Mouse (Mus musculus): Measurements from ENCODE around the gene Tpra1. TPM values are rescaled to one million over a fixed set of nuclear protein-coding genes. Genes with fewer than 3 reads are reported as not detected.

Tpra1 gene
- polyA plus RNA-seq, 1 experiment: 163 TPM

- no peak for TF ChIP-seq CTCF (IDR thresholded peaks at IDR 0.05; ENCODE audit: extremely low read depth, insufficient read depth, insufficient read length, insufficient replicate concordance)
- TF ChIP-seq POLR2A (IDR thresholded peaks at IDR 0.05; ENCODE audit: low read depth, low read length): no peak
- 19% methylated on average over 5 of the region's 5 CpGs for WGBS
- H3K4me3 ChIP-seq (ENCODE audit: extremely low read depth, insufficient read depth, insufficient read length): no peak overlapping the region
- H3K4me1 ChIP-seq (ENCODE audit: control insufficient read depth, insufficient read depth, insufficient read length): no peaks in the 10 kb centered on the region
- H3K27ac ChIP-seq (ENCODE audit: insufficient read depth, low read length): no peak overlapping the region
- no peaks in the 10 kb centered on the region for H3K36me3 ChIP-seq (ENCODE audit: control insufficient read depth, insufficient read depth, low read length)
- no peak for DNase-seq (ENCODE audit: low read depth in 1 of 2, low spot score in 2 of 2)
- no peaks in the 10 kb centered on the region for H3K27me3 ChIP-seq (ENCODE audit: control insufficient read depth, insufficient read depth, low read length)
Observed at GRCm38 (mm10) chr6:88924502-88925275, 22.6 kb downstream of the Tpra1 start.

DNA sequence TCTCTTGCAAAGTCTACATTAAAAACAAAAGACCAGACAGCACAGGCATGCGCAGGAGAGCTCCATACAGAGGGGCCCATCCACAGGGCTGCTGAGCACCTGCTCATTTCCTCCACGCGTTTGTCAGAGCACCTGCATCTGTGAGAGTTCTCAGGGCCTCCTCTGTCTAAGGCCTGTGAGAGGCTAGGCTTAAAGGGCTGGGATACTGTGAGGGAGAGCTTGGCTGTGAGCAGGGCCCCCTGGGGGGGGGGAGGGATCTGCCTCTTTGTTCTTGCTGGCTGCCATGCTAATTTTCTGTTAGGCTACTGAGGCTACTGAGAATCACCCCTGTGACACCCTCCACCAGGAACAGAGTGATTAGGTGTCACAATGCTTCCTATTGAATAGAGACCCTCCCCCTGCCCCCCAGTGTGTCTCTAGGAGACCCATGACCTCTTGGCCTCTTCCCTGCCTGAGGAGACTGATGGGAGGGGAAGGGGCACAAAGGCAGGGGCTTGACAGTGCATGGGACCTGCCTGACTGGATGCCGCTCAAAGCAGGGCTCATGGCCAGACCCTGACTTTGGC is 23.7 kb downstream of the Tpra1 start:
- DNase-seq (ENCODE audit: low read depth in 1 of 2, low spot score in 2 of 2): no peak
- Histone ChIP-seq H3K27ac (ENCODE audit: insufficient read depth, low read length) (no peak overlapping the region), H3K36me3 (ENCODE audit: control insufficient read depth, insufficient read depth, low read length) (no peaks in the 10 kb centered on the region), H3K4me1 (ENCODE audit: control insufficient read depth, insufficient read depth, insufficient read length) (no peaks in the 10 kb centered on the region), H3K27me3 (ENCODE audit: control insufficient read depth, insufficient read depth, low read length) (no peaks in the 10 kb centered on the region), H3K4me3 (ENCODE audit: extremely low read depth, insufficient read depth, insufficient read length) (no peak overlapping the region)
- TF ChIP-seq POLR2A (IDR thresholded peaks at IDR 0.05; ENCODE audit: low read depth, low read length) (no peak), CTCF (IDR thresholded peaks at IDR 0.05; ENCODE audit: extremely low read depth, insufficient read depth, insufficient read length, insufficient replicate concordance) (no peak)
- WGBS: 59% methylated on average over 4 of the region's 4 CpGs

GRCm38 (mm10) chr6:88926870-88927269 is 24.8 kb downstream of the Tpra1 start:
- DNase-seq (ENCODE audit: low read depth in 1 of 2, low spot score in 2 of 2): no peak
- Histone ChIP-seq H3K4me3 (ENCODE audit: extremely low read depth, insufficient read depth, insufficient read length) (no peak overlapping the region), H3K27ac (ENCODE audit: insufficient read depth, low read length) (no peak overlapping the region; the same call in 1 of the 2 replicates), H3K27me3 (ENCODE audit: control insufficient read depth, insufficient read depth, low read length) (no peaks in the 10 kb centered on the region), H3K36me3 (ENCODE audit: control insufficient read depth, insufficient read depth, low read length) (no peaks in the 10 kb centered on the region), H3K4me1 (ENCODE audit: control insufficient read depth, insufficient read depth, insufficient read length) (no peaks in the 10 kb centered on the region)
- TF ChIP-seq CTCF (IDR thresholded peaks at IDR 0.05; ENCODE audit: extremely low read depth, insufficient read depth, insufficient read length, insufficient replicate concordance) (0 out of 2 replicates have a peak, but pooled peaks have one; percentile 1), POLR2A (IDR thresholded peaks at IDR 0.05; ENCODE audit: low read depth, low read length) (no peak)
- WGBS: 27% methylated on average over 3 of the region's 3 CpGs

DNA sequence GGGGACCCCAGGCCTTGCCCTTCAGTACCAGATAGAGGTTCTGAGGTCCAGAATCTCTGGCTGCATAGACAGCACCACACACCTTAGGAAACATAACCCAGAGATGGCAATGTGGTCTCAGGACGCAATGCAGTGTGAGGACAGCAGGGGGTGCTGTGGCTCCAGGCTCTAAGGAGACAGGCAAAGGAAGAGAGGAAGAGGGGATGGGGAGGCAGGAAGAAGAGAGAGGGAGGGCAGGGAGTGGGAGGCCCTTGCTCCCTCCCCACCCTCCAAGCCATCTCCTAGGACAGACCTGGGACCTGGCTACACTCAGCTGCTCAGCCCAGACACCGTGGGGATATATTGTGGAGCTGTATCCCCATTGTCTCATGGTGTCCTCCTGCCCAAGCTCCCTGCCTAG is 25.5 kb downstream of the Tpra1 start:
- no peaks in the 10 kb centered on the region for H3K27me3 ChIP-seq (ENCODE audit: control insufficient read depth, insufficient read depth, low read length)
- H3K4me3 ChIP-seq (ENCODE audit: extremely low read depth, insufficient read depth, insufficient read length): no peak overlapping the region
- no peak for TF ChIP-seq POLR2A (IDR thresholded peaks at IDR 0.05; ENCODE audit: low read depth, low read length)
- TF ChIP-seq CTCF (IDR thresholded peaks at IDR 0.05; ENCODE audit: extremely low read depth, insufficient read depth, insufficient read length, insufficient replicate concordance): peak; percentile 94; the same call in 1 of the 2 replicates
- WGBS: 17% methylated on average over 2 of the region's 2 CpGs
- H3K4me1 ChIP-seq (ENCODE audit: control insufficient read depth, insufficient read depth, insufficient read length): no peaks in the 10 kb centered on the region
- H3K27ac ChIP-seq (ENCODE audit: insufficient read depth, low read length): no peak overlapping the region
- no peaks in the 10 kb centered on the region for H3K36me3 ChIP-seq (ENCODE audit: control insufficient read depth, insufficient read depth, low read length)
- peak in 1 of 2 experiments; percentile 63 for DNase-seq (ENCODE audit: low read depth in 1 of 2, low spot score in 2 of 2)

- TF ChIP-seq CTCF (IDR thresholded peaks at IDR 0.05; ENCODE audit: extremely low read depth, insufficient read depth, insufficient read length, insufficient replicate concordance) (no peak), POLR2A (IDR thresholded peaks at IDR 0.05; ENCODE audit: low read depth, low read length) (no peak)
Observed at GRCm38 (mm10) chr6:88928026-88928425, 26.0 kb downstream of the Tpra1 start.

DNA sequence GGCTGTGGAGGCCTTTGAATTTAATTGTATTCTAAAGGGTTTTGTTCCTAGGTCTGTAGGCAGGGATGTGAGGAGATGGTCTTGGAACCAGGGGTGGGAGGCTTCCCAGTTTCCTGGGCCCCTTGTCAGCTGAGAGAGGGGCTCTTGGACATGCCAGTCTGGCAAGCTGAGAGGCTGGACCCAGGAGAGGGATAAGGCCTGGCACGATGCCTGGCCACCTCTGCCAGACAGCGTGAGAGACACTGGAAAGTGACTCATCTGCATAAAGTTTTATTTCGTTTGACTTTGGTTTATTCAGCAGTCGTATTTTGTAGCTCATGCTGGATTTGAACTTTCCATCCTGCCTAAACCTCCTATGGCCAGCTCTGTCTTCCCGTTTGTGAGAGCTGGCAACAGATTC is 26.5 kb downstream of the Tpra1 start:
- no peak overlapping the region for H3K27ac ChIP-seq (ENCODE audit: insufficient read depth, low read length)
- no peaks in the 10 kb centered on the region for H3K36me3 ChIP-seq (ENCODE audit: control insufficient read depth, insufficient read depth, low read length)
- 75% methylated on average over 5 of the region's 5 CpGs for WGBS
- DNase-seq (ENCODE audit: low read depth in 1 of 2, low spot score in 2 of 2): no peak
- H3K27me3 ChIP-seq (ENCODE audit: control insufficient read depth, insufficient read depth, low read length): no peaks in the 10 kb centered on the region
- no peak for TF ChIP-seq CTCF (IDR thresholded peaks at IDR 0.05; ENCODE audit: extremely low read depth, insufficient read depth, insufficient read length, insufficient replicate concordance)
- TF ChIP-seq POLR2A (IDR thresholded peaks at IDR 0.05; ENCODE audit: low read depth, low read length): no peak
- no peaks in the 10 kb centered on the region for H3K4me1 ChIP-seq (ENCODE audit: control insufficient read depth, insufficient read depth, insufficient read length)
- no peak overlapping the region for H3K4me3 ChIP-seq (ENCODE audit: extremely low read depth, insufficient read depth, insufficient read length)

More at GRCm38 (mm10) chr6:88928026-88928425, 26.0 kb downstream of the Tpra1 start:
- 90% methylated on average over 1 of the region's 1 CpGs for WGBS
- no peak overlapping the region for H3K4me3 ChIP-seq (ENCODE audit: extremely low read depth, insufficient read depth, insufficient read length)
- no peaks in the 10 kb centered on the region for H3K4me1 ChIP-seq (ENCODE audit: control insufficient read depth, insufficient read depth, insufficient read length)
- H3K36me3 ChIP-seq (ENCODE audit: control insufficient read depth, insufficient read depth, low read length): no peaks in the 10 kb centered on the region
- no peak overlapping the region for H3K27ac ChIP-seq (ENCODE audit: insufficient read depth, low read length)
- no peaks in the 10 kb centered on the region for H3K27me3 ChIP-seq (ENCODE audit: control insufficient read depth, insufficient read depth, low read length)
- no peak for DNase-seq (ENCODE audit: low read depth in 1 of 2, low spot score in 2 of 2)

DNA sequence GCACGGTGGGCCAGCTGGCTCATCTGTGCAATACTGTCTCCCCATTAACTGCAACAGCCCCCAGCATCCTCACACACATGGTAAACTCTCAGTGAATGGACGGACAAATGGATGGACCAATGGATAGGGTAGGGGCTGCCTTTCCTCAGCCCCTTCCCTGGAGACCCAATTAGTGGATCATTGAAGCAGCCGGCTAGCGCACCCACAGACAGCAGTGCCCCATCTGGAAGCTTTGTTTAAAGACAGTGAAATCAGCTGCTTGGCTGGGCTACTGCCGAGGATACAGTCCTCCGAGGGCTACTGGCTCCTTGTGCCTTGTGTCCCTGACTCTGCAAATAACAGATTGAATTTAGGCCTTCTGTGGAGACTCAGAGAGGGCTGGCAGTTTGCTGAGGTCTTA is 27.4 kb downstream of the Tpra1 start:
- Histone ChIP-seq H3K4me3 (ENCODE audit: extremely low read depth, insufficient read depth, insufficient read length) (no peak overlapping the region), H3K27me3 (ENCODE audit: control insufficient read depth, insufficient read depth, low read length) (no peaks in the 10 kb centered on the region)
- WGBS: 96% methylated on average over 6 of the region's 6 CpGs

More for the DNA sequence above, 27.4 kb downstream of the Tpra1 start:
- Histone ChIP-seq H3K4me1 (ENCODE audit: control insufficient read depth, insufficient read depth, insufficient read length) (no peaks in the 10 kb centered on the region), H3K36me3 (ENCODE audit: control insufficient read depth, insufficient read depth, low read length) (no peaks in the 10 kb centered on the region), H3K27ac (ENCODE audit: insufficient read depth, low read length) (no peak overlapping the region)
- TF ChIP-seq POLR2A (IDR thresholded peaks at IDR 0.05; ENCODE audit: low read depth, low read length): no peak
- TF ChIP-seq CTCF (IDR thresholded peaks at IDR 0.05; ENCODE audit: extremely low read depth, insufficient read depth, insufficient read length, insufficient replicate concordance): no peak
- DNase-seq (ENCODE audit: low read depth in 1 of 2, low spot score in 2 of 2): no peak

All from spleen, adult 2 months (tissue).